Mouse (Mus musculus) embryonic fibroblast, embryonic 13.5 days (primary cell): ENCODE measurements around the gene Olfr1369-ps1. TPM values are rescaled to one million over a fixed set of nuclear protein-coding genes. Genes with fewer than 3 reads are reported as not detected.
"Not testable (repeated sequence)": the region's sequence is repeated elsewhere in the genome, so short reads cannot be mapped to it uniquely, and the experiment has no call there.

ENCODE experiments used
- H3K27ac ChIP-seq: 2 replicates; pipeline ENCODE4 v1.5.1; 2012; ENCODE audit warnings: low read length, control low read depth, inconsistent platforms; ENCODE audit not compliant: insufficient read depth
- H3K4me1 ChIP-seq: 2 replicates; pipeline ENCODE4 v1.6.1; 2011; ENCODE audit warnings: low read length; ENCODE audit not compliant: control insufficient read depth, insufficient read depth
- H3K4me3 ChIP-seq: 2 replicates; pipeline ENCODE4 v1.5.1; 2011; ENCODE audit warnings: mild to moderate bottlenecking, control low read depth, low read length; ENCODE audit not compliant: insufficient read depth
- CTCF ChIP-seq: IDR thresholded peaks from 2 replicates; pipeline ENCODE4 v1.5.1; 2011; ENCODE audit warnings: mild to moderate bottlenecking, control low read depth, low read length, moderate library complexity, borderline replicate concordance; ENCODE audit not compliant: insufficient read depth
- POLR2A ChIP-seq: IDR thresholded peaks from 2 replicates; pipeline ENCODE4 v1.6.1; 2011; ENCODE audit warnings: low read depth, mild to moderate bottlenecking, control low read depth, low read length, moderate library complexity
- polyA plus RNA-seq: library from polyadenylated mRNA; stranded (reverse); fragments of >200 nt; gene quantifications from 2 replicates; pipeline ENCODE4 v1.2.4, GENCODE M21; 2011; ENCODE audit warnings: low read depth; ENCODE audit not compliant: missing spikeins, insufficient read length

The Olfr1369-ps1 gene
- polyA plus RNA-seq = not detected in 2 replicates

DNA sequence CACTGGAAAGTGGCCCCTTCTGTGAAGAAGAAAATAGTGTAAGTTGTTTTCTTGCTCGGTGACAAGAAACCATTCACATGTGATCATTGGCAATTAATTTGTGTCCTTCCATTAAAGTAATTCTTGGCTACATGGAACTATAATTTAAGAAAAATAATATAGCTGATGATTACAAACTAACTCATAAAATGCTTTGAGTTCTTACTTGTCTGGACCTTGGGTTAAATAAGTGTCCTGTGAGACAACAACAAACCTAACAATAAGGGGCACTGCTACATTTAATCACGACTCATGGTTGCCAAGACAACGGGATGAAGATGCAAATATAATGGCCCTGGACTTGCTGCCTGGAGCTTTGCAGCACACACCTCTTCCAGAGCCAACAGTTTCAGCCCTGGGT is at the start of gene Olfr1369-ps1:
Gene Olfr1369-ps1, plus strand, starts transcription at position 301 of the 400 bp plus-strand sequence.
- H3K4me3 ChIP-seq, H3K27ac ChIP-seq, H3K4me1 ChIP-seq: not testable (repeated sequence)

DNA sequence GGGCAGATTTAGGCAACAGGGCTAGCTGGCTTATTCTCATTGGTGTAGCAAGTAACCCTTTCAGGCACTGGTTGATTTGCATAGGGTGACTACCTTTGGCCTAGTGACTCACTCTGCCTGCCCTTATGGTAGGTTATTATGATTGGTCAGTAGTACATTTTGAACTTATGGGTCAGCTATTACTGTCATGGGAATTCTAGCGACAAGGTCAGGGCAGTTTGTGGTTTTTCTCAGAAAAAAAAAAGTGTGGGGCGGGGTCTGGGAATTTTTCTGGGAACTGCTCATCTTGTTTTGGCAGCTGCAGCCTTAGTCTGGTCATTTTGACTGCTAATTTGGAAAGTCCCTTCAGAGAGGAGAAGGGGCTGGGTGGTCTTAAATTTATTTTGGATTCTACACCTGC is 45.3 kb upstream of the Olfr1369-ps1 start:
- no peaks in the 10 kb centered on the region for H3K4me1 ChIP-seq
- H3K4me3 ChIP-seq = no peak overlapping the region

DNA sequence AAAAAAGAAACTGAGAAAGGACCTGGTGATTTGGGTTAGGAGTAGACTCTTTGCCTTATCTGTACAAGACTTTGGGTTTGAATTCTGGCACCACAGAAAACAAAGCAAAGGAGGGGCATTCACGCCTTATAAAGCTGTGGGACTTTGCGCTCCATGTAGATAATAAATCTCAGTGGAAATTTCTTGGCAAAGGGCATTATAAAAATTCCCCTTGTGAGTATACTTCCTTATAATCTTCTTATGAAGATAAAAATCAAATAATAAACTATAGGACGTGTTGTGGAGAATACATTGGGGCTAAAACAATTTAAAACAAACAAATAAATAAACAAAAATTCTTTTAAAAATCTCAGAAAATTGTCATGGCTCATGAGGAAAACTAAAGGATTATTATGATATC is 36.4 kb upstream of the Olfr1369-ps1 start, which contains the start of gene Olfr1370:
Gene Olfr1370, minus strand, starts transcription at position 101 of the 400 bp plus-strand sequence.
- TF ChIP-seq POLR2A (no peak), CTCF (no peak)
- H3K4me3 ChIP-seq = no peak within 1 kb of the TSS
- H3K4me1 ChIP-seq = no peaks in the 10 kb centered on the region
- H3K27ac ChIP-seq = no peak within 1 kb of the TSS

More for the DNA sequence above, 45.3 kb upstream of the Olfr1369-ps1 start:
- H3K27ac ChIP-seq = no peak overlapping the region
- TF ChIP-seq CTCF = no peak
- no peak for TF ChIP-seq POLR2A

DNA sequence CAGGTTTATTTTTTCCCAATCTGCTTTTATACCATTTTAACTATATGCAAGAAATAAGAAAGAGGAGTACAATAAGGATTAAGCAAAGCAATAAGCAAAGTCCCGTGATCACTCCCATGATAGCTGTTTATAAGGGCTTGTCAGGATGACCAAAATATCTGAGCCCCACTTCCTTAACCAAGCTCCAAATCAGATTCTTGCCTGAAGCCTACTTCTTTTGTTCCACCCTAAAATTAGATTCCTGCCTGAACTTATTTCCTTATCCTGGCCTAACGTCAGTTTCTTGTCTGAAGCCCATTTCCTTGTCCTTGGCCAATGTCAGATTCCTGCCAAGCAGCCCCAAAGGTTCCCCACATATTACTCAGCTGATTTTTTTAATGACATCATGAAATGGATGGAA is 28.6 kb upstream of the Olfr1369-ps1 start:
- TF ChIP-seq CTCF (no peak), POLR2A (no peak)
- Histone ChIP-seq H3K4me1 (no peaks in the 10 kb centered on the region), H3K4me3 (no peak overlapping the region), H3K27ac (no peak overlapping the region)

GRCm38 (mm10) chr13:21109759-21110158 is 1.5 kb upstream of the Olfr1369-ps1 start:
- no peak overlapping the region for H3K4me3 ChIP-seq
- TF ChIP-seq POLR2A = no peak
- no peak for TF ChIP-seq CTCF
- no peak overlapping the region for H3K27ac ChIP-seq
- no peaks in the 10 kb centered on the region for H3K4me1 ChIP-seq

DNA sequence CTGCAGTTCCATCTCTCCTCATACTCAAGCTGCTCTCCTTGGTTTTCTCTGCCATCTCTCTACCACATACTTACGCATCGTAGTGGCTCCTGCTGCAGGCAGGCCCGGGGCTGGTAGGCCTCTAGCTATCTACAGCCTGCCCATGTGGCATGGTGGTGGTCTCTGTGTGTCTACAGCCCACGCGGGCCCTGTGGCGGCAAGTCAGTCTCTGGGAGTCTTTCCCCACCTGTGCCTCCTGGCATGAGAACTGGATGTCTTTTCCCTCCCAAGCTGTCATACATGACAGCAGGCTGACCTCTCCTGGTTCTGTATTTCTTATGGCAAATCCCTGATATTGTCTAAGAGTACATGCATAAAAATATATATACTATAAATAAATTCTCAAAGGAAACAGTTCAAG is 842 bp upstream of the Olfr1369-ps1 start:
- TF ChIP-seq POLR2A (no peak), CTCF (no peak)
- H3K27ac ChIP-seq = no peak overlapping the region
- no peaks in the 10 kb centered on the region for H3K4me1 ChIP-seq
- H3K4me3 ChIP-seq = no peak overlapping the region

- Histone ChIP-seq H3K4me1 (no peaks in the 10 kb centered on the region), H3K4me3 (no peak overlapping the region), H3K27ac (no peak overlapping the region)
- no peak for TF ChIP-seq POLR2A
- no peak for TF ChIP-seq CTCF
These were observed 2.8 kb downstream of the Olfr1369-ps1 start for GRCm38 (mm10) chr13:21114121-21114520.

DNA sequence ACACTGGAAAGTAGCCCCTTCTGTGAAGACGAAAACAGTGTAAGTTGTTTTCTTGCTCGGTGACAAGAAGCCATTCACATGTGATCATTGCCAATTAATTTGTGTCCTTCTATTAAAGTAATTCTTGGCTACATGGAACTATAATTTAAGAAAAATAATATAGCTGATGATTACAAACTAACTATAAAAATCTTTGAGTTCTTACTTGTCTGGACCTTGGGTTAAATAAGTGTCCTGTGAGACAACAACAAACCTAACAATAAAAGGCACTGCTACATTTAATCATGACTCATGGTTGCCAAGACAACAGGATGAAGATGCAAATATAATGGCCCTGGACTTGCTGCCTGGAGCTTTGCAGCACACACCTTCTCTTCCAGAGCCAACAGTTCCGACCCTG is 18.1 kb downstream of the Olfr1369-ps1 start, which contains the start of gene Olfr263:
Gene Olfr263, plus strand, starts transcription at position 301 of the 400 bp plus-strand sequence.
- H3K4me1 ChIP-seq, H3K4me3 ChIP-seq, H3K27ac ChIP-seq: not testable (repeated sequence)

DNA sequence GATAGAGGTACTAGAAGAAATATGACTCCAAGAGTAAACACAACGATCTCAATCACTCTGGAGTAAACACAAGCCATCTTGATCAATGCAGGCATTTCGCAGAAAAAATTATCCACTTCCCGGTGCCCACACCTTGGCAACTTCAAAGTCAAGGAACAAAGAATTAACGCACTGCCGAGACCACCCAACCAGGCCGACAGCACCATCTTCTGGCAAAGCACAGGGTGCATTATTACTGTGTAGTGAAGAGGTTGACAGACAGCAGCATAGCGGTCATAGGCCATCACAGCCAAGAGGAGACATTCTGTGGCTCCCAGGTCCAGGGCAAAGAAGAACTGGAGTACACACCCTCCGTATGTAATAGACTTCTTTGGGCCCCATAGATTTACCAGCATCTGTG is 31.1 kb downstream of the Olfr1369-ps1 start:
- Histone ChIP-seq H3K27ac (no peak overlapping the region), H3K4me3 (no peak overlapping the region), H3K4me1 (no peaks in the 10 kb centered on the region)
- TF ChIP-seq POLR2A (no peak), CTCF (no peak)

GRCm38 (mm10) chr13:21145767-21146166 is 34.5 kb downstream of the Olfr1369-ps1 start, which contains the start of gene Olfr1368:
Gene Olfr1368 (minus strand): TSS chr13:21145867.
- TF ChIP-seq CTCF (no peak), POLR2A (no peak)
- no peak within 1 kb of the TSS for H3K27ac ChIP-seq

DNA sequence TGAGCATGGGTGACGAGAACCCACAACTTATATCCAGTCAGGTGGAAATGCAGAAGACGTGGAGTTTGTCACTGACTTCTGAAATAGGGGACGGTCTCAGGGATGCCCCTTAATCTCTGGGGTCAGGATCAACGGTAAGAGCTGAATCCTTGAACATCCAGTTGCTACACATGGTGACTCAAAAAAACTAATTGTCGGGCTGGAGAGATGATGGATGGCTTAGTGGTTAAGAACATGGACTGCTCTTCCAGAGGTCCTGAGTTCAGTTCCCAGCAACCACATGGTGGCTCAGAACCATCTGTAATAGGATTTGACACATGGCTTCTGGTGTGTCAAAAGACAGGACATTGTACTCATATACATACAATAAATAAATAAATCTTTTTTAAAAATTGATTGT is 44.6 kb downstream of the Olfr1369-ps1 start:
- TF ChIP-seq POLR2A (no peak), CTCF (no peak)
- no peak overlapping the region for H3K27ac ChIP-seq

More at GRCm38 (mm10) chr13:21145767-21146166, 34.5 kb downstream of the Olfr1369-ps1 start, which contains the start of gene Olfr1368:
- H3K4me1 ChIP-seq = no peaks in the 10 kb centered on the region
- no peak within 1 kb of the TSS for H3K4me3 ChIP-seq

More for the DNA sequence above, 44.6 kb downstream of the Olfr1369-ps1 start:
- Histone ChIP-seq H3K4me1 (no peaks in the 10 kb centered on the region), H3K4me3 (no peak overlapping the region)
